Mouse (Mus musculus): ENCODE measurements at regions not wholly inside any gene's neighbourhood (a gene's known extent, or its start where the extent isn't known, plus 50 kb on each side); places are given as distances from the start of the nearest gene placed in this dataset.

DNA sequence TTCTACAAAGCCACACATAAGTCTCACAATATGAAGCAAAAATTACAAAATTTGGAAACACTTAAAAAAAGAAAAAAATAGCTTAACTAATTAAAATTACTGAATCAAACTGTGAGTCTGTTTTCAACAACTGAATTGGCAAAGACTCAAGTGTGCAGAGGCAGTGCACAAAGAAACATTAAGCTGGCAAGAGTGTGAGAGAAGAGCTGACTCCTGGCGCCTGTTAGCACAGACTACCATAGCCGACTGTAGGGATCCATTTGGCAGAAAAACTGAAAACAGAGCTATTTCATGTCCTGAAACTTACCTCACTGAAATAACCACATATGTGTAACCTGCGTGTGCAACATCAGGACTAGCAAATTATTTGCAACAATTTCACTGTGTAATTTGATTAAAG lies 746.4 kb upstream of the Cypt12 start:
- intact Hi-C loops (cut with DNase I) = no loop called here
- no peak for DNase-seq

DNA sequence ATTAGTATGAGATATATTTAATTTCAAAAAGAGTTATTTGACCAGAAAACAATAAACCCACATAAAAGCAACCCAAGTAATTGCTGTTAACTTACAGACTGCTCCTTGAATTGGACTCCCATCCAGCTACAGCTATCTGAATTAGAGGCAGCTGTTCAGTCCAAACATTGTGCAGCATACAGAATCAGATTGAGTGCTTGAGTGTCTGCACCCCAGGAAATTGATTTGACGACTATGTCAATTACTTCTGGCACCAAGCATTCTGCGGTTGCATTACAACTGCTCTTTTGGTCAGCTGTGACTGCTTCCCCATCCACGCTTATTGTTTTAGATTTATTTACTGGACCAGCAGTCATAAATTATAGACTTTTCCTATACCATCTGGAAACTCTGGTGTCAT lies 734.2 kb upstream of the Cypt12 start:
- intact Hi-C loops (cut with DNase I) = no loop called here
- no peak for DNase-seq

DNA sequence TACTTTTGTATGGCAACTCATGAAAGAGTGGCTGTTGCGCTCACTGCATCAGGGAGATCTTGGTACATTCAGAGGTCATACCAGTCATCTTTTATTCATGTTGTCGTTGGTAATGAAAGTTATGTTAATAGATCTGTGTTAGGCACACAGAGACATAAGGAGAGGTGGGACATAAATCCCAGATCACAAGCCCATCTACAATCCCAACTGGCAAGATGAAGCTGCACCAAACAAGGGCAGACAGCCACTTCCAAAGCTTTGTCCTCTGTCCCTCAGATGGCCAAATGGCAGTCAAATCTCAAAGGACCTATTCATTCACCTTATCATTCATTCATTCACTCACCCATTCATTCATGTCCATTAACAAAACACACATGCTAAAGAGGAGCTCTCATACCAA lies 731.4 kb upstream of the Cypt12 start:
- intact Hi-C loops (cut with DNase I) = no loop called here
- DNase-seq = no peak

DNA sequence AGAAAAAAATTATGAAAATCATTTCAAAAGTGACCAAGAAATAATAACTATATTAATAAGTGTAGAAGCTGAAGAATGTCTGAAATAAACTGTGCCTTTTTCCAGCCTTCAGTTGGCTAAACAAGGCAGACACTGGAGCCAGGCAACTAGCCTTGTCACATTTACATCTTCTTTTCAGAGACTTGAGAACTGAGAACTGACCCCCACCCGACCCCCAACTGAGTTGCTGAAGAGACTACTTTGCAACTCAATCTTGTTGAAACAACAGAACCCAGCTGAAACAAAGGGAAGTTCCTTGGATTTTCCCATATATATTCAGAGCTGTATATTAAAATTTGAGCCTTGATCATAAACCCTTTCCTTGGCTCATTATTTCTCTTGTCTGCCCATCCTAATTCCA lies 709.8 kb upstream of the Cypt12 start:
- intact Hi-C loops (cut with DNase I) = no loop called here
- no peak for DNase-seq

DNA sequence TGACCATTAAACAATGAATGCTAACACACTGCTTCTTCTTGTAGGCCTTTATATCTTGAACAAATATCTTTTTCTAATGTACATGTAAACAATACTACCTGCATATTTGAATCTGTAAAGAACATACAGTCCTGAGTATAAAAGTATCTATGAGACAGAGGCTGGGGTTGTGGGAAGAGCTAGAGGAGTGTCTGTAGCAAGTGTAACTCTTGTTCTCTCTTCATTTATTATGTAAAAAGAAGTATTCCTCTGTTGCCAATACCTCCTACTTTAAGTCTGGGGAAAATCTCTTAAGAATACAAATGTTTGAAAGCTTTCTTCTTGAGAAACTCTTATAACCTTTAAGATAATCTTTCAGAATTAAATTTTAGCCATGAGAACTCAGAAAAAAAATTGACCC lies 689.8 kb upstream of the Cypt12 start:
- no peak for DNase-seq
- intact Hi-C loops (cut with DNase I) = no loop called here

DNA sequence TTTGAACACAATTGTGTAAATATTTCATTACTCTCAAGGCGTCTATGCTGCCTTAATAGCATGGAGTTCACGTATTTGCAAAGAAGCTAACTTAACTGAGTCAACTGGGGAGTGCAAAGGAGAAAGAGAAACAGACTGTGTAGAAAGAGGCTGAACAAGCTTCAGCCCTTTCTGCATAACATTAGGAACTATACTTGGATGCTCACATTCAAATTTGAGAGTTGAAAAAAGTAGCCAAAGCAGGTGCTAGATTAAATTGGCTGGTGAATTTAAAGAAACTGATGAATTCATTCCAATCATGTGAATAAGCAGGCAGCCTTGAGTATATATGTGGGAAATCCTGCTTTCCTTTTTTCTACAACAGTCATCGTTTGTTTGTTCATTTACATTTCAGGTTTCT lies 689.1 kb upstream of the Cypt12 start:
- intact Hi-C loops (cut with DNase I) = no loop called here

DNA sequence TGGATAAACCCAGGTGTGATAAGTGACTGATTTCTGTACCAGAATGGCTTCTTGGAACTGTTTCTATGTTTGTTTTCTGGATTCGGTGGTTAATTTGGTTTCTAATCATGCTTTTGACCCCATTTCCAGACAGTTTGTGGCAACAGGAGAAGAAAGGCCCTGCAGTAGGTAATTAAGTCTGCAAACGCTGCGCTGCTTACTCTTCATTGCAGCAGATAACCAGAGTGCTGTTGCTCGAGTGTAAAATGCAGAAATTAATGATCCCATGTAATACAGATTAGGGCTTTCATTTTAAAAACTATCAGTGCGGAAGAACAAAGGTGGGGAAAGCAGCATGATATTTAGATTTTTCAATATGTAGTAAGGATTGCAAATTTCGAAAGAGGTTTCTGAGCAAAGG lies 667.0 kb upstream of the Cypt12 start:
- intact Hi-C loops (cut with DNase I) = no loop called here
- no peak for DNase-seq

More for the DNA sequence above, 689.1 kb upstream of the Cypt12 start:
- DNase-seq = no peak

DNA sequence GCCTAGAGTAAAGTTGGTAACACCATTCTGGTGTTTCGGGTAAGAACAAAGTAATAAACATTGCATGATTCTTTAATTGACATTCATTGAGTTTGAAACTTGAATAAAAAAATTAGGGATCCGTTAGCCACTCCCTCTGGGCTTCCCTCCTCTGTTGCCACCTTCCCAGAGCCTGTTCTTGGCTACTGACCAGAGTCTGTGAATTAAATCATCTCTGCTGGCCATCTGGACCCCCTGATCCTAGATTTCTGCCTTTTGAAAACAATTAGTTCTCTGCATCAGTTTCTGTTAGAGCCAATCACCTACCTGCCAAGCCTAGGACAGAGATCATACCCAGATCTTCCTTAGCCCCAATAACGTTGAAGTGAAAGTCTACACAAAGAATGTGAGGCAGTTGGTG lies 665.3 kb upstream of the Cypt12 start:
- intact Hi-C loops (cut with DNase I) = no loop called here
- peak; percentile 27 for DNase-seq

DNA sequence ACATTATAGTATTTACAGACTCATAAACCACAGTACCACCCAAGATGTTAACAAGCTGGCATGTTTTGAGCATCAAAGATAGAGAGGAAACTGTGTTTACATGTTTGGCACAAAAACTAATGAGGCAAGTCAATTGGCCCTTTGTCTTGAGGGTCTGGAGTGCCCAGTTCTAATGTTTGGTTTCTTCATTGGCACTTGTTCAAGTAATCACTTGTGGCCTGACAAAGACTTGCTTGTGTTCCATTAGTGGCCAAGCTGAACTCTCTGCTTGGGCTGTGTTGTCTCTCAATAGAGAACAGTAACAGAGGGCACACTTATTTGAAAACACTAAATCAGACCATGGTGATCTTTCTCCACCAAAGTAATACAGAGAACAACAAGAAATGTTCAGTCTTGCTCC lies 630.7 kb upstream of the Cypt12 start:
- DNase-seq = no peak
- intact Hi-C loops (cut with DNase I) = no loop called here

DNA sequence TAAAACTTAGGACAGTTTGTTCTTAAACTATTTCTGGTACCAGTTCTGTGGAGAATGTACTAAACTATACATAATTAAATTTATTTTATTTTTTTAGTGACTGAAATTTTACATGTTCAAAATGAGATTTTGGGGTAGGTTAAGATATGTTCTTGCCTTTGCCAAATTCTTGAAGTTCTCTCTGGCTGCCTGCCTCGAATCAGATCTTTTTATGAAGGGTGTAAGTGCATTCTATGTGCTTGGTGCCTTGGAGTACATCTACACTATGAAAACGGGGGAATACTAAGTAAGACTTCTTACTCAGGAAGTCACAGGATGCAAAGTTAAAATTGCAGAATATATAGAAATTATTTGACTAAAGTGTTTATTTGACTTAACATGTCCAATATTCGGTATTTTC lies 629.8 kb upstream of the Cypt12 start:
- intact Hi-C loops (cut with DNase I) = no loop called here
- no peak for DNase-seq

DNA sequence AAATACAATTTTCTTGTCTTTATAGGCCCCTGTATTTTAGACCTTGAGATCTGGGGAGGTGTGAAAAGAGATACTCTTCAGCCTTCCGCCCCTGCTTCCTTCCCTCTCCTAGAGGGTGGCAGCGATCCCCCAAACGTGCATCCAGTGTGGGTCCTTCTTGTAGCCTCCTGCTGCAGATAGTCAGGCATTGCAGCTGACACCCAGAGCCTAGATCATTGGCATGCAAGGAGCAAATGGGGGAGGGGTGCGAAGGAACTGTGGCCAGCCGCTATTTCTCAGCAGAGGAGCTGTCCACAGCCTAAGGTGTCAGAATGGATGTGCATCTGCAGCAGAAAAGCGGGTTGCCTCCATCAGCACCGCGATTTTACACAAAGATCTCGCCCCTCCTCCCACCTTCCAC lies 629.0 kb upstream of the Cypt12 start:
- intact Hi-C loops (cut with DNase I) = no loop called here
- peak; percentile 75 for DNase-seq

DNA sequence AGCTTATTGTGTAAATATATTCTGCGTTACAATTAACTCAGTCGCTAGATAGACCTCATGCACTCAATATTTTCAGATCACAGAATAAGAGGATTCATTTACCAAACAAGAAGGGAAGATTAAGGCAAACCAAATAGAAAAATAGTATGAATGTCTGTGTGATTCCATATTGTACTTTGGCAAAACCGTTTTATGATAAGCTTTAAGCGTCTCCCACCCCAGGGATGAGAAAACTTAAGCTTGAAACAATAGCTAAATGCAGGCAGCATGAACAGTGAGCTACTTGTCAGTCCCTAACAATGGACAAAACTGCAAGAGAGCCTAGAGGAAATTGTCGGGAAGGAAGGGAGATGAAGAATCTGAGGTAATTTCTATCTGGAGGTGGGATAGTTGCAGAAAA lies 628.3 kb upstream of the Cypt12 start:
- intact Hi-C loops (cut with DNase I) = loop anchor here (10.0 kb wide), 2 partner anchors 385 to 505 kb away; no protein-coding TSS in a partner anchor

DNA sequence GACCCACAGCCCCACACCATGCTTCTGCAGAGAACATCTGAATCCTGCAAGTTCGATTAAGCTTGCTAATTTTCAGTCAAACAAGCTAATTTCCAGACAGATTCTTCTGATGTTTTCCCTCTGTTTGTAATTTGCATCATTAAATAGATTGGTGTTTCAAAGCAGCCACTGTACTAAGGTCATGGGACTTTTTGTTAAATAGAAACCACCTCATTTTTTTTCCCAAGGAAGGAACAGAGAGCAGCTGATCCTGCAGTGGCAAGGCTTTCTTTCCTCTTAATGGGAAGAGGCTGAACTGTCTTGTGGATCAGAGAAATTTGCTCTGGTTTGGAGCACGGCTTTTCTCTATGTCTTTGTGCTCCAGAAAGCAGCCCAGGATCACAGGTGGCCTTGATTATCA lies 625.9 kb upstream of the Cypt12 start:
- intact Hi-C loops (cut with DNase I) = loop anchor here (10.0 kb wide), 2 partner anchors 387 to 507 kb away; no protein-coding TSS in a partner anchor
- DNase-seq = no peak

More for the DNA sequence above, 628.3 kb upstream of the Cypt12 start:
- DNase-seq = no peak

DNA sequence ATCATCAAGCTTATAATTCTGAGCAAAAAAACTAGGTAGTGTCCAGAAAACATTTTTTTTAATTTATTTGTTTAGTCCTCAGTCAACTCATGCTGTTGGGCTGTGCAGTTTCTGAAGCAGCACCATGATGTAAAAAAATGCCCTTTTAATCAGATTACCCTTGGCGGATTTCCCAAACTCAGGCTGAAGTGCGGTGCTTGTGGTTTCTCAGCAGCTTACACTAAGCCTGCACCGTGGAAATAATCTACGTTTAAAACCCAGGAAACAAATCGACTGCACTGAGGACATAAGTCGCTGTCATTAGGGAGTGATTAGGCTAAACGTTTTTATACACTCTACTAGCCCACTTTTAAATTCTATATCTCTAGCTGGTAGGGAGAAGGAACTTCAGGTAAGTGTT lies 623.4 kb upstream of the Cypt12 start:
- DNase-seq = no peak
- intact Hi-C loops (cut with DNase I) = loop anchor here (5.0 to 10.0 kb wide), 3 partner anchors 390 to 510 kb away; no protein-coding TSS in a partner anchor

DNA sequence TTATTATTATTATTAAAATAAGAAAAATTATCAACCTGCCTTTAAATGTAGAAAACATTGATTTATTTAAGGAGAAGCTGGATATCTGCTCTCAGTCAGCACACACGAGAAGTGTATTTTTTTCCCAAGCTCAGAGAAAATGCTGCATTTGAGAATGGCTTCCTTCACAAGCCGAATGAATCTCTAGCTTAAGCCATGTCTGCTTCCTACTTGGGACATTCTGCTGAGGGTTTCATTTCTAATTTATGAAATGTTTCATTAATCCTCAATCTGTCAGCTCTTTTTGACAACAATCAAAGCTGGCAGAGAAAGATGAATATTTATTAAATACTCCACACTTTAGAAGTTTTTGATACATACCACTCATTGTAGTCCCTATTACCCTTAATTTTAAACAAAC lies 622.4 kb upstream of the Cypt12 start:
- DNase-seq = no peak
- intact Hi-C loops (cut with DNase I) = loop anchor here (5.0 to 10.0 kb wide), 3 partner anchors 391 to 511 kb away; no protein-coding TSS in a partner anchor

DNA sequence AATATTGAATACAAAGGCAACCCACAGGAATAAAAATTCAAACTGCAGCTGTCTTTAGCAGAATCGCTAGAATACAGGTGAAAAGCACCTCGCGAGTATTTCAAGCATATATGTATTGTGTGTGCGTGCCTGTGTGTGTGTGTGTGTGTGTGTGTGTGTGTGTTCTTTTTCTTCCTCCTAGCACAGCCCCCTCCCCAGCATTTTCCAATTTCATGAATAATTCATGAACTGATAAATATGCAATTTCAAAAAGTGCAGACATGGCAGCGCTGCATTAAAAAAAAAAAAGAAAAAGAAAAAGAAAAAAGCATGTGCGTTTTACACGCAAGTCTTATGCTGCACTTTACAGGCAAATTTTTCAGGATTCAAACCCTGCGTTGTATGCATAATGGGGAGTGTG lies 621.9 kb upstream of the Cypt12 start:
- no peak for DNase-seq
- intact Hi-C loops (cut with DNase I) = loop anchor here (5.0 to 10.0 kb wide), 3 partner anchors 391 to 511 kb away; no protein-coding TSS in a partner anchor

DNA sequence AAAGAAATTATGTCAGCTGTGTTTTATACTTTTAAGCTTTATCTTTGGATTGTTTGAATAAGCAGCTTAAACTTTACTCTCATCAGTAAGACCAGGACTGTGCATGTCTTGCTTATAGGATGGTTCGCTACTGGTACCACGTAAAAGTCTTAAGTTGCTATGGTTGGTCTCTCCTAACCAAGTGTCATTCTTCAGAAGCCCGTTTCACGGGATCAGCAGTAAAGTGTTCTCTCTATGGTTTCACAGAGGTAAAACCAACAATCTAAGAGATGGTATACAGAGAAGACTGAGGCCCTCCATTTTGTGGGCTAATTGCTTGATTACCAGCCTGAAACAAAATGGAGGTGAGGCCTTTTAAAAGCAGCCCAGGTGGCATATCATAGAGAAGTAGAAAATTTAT lies 621.4 kb upstream of the Cypt12 start:
- intact Hi-C loops (cut with DNase I) = loop anchor here (5.0 to 10.0 kb wide), 3 partner anchors 392 to 512 kb away; no protein-coding TSS in a partner anchor
- DNase-seq = no peak

DNA sequence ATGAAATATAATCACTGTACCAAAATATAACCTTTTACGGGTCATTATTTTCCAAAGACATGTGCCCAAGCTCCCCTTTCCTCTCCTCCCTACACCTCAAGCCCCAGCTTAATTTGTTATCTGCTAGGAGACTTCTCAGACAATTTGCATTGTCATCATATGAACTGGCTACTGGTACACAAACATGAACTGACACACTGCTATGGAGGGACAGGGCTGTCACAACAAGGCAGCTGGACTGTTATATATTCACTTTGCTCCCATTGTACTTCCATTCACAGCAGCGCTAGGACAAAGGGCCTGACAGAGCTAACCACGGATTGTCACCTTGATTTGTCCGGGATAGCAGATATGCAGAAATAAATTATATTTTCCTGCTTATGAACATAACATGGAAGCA lies 620.5 kb upstream of the Cypt12 start:
- DNase-seq = no peak
- intact Hi-C loops (cut with DNase I) = loop anchor here (5.0 to 10.0 kb wide), 3 partner anchors 393 to 513 kb away; no protein-coding TSS in a partner anchor

DNA sequence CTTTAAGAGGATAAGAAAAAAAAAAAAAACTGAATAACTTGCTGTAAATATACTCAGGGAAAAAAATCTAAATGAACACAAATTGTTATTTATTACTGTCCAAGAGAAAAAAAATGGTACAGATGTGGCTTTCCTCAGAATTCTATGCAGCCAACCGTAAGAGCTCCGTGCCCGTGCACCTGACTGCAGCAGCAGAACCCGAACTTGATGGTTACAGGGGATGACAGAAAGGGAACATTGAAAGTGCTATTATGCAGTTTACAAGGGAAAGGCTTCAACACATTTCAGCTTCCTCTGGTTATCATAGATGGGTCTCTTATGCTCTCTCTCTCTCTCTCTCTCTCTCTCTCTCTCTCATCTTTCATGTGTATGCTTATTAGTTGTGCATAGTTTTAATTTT lies 618.8 kb upstream of the Cypt12 start:
- intact Hi-C loops (cut with DNase I) = loop anchor here (5.0 to 10.0 kb wide), 3 partner anchors 395 to 515 kb away; no protein-coding TSS in a partner anchor
- DNase-seq = no peak

DNA sequence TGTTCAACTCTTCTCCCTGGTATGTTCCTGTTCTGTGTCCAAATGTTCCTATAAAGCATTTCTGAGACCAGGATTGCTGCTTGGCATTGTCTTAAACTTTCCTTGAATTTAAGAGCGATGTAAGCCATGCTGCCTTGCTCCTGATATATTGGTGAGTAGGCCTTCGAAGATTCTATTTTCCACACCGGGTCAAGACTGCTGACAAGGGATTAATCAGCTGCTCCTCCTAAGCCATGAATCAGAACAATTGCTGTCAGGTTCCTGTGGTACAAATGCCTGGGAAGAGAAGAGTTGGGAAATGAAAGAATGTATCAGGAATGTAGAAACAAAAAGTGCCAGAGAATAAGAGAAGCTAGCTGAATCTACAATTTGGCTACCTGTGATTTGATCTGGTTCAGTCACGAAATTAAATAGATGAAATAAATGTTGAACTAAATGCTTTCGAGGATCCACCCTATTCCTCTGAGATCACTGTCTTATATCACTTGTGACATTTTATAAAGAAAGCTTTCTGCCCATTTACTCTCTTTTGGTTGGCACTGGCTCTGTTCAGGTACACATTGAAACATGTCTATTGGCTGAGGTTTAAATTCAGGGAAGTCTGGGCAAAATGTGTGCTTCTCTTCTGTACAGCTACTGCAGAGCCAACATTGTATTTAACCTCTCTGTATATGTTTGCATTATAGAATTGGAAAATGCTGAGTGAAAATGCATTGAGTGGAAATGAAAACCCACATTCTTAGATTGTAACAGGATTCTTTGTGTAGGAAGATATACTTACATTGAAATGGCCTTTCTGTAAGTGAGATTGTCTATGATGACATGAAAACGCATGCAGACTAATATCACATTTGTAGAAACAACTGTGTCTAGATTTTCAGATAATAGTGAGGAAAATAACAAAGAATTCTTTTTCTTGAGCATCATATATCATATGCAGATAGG lies 617.5 kb upstream of the Cypt12 start:
- intact Hi-C loops (cut with DNase I) = no loop called here
- DNase-seq = no peak

DNA sequence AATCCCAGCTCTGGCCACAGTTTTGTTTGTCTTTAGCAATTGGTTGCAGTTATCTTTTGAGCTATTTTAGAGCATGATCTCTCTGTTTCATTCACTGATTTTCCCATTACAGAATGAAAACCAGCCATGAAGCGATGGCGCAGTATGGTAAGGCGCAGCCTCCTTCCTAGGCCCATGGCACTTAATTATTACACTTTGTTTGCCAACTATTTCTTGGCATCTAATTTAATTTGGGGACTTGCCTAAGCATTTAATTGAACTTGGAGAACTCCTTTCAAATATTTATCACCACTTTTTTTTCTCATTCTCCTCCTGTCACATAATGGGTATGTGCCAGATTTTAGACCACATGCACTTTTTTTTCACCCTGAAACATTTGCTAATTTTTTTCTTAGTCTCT lies 588.0 kb upstream of the Cypt12 start:
- no peak for DNase-seq
- intact Hi-C loops (cut with DNase I) = loop anchor here (2.0 kb wide), 1 partner anchor 53 kb away; no protein-coding TSS in a partner anchor
